Mouse (Mus musculus) cerebellum, adult 8-10 months (tissue): ENCODE results near the gene Dnm3.

ENCODE experiments used
- DNase-seq: peaks from one replicate; pipeline ENCODE4 v3.0.0; 2022

The Dnm3 gene

DNA sequence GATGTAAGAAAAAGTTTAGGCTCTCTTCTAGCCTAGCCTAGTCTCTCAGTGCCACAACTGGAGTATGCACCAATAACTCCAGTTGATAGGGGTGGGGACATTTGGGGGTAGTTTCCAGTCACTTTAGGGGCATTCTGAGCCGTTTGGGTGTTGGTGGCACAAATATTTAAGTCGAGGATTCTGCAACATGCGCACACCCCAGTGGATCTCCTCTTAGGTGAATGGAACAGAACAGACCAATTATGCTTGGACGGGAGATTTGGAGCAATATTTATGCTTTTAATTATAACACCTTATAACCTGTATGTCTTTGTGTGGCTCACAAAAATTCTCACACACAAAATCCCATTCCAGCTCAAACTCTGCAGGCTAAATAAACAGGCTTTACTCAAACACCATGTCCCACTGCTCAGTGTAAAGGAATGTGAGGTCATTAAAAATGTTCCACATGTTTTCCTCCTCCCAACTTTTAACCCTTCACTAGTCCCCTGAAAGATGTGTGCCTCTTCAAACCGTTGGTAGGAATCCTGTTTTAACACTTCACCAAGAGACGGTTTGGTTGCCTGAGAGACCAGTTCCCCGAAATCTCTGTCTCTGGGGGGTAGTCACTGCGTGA lies 462.5 kb downstream of the Dnm3 start:
- DNase-seq = no peak

- no peak for DNase-seq
Observed at GRCm38 (mm10) chr1:162013561-162013960, 464.3 kb downstream of the Dnm3 start.

GRCm38 (mm10) chr1:162011523-162012245 lies 466.1 kb downstream of the Dnm3 start:
- DNase-seq = no peak

- no peak for DNase-seq
Observed at GRCm38 (mm10) chr1:162009086-162009485, 468.7 kb downstream of the Dnm3 start.

- DNase-seq = no peak
Observed at GRCm38 (mm10) chr1:162008631-162009067, 469.2 kb downstream of the Dnm3 start.

DNA sequence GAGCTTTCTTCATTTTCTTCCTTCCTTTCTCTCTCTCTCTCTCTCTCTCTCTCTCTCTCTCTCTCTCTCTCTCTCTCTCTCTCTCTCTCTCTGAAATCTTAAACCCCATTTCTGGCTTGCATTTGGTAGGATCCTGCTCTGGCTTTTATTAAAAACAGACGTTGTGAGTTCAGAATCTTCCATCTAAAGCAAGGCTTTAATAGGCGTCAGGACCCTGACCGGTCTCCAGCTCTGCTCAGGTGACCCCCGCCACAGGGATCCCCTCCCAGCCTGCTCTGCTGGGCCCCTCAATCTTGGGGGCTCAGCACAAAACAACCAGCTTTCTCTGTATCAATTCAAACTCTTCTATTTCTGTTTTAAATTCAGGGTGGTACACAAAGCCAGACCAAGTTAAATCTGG lies 469.6 kb downstream of the Dnm3 start:
- no peak for DNase-seq

- DNase-seq = no peak
Observed at GRCm38 (mm10) chr1:162006109-162006508, 471.7 kb downstream of the Dnm3 start.

- no peak for DNase-seq
Observed at GRCm38 (mm10) chr1:162004821-162005770, 472.7 kb downstream of the Dnm3 start.

DNA sequence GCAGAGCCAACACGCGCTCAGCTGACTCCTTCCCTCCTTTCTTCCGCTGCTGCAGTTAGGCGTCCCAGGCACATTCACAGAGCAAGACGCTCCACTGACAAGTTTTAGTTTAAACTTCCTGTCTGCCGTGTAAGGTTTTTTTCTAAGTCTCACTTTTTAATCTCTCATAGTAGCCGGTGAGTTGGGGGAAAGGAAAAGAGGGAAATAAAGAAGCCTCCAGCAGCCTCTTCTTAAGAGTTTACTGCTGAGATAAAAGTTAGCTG lies 473.4 kb downstream of the Dnm3 start:
- DNase-seq = no peak

GRCm38 (mm10) chr1:162003729-162004517 lies 473.9 kb downstream of the Dnm3 start:
- no peak for DNase-seq

- DNase-seq = peak; percentile 39
Observed at GRCm38 (mm10) chr1:162001328-162001727, 476.5 kb downstream of the Dnm3 start.

DNA sequence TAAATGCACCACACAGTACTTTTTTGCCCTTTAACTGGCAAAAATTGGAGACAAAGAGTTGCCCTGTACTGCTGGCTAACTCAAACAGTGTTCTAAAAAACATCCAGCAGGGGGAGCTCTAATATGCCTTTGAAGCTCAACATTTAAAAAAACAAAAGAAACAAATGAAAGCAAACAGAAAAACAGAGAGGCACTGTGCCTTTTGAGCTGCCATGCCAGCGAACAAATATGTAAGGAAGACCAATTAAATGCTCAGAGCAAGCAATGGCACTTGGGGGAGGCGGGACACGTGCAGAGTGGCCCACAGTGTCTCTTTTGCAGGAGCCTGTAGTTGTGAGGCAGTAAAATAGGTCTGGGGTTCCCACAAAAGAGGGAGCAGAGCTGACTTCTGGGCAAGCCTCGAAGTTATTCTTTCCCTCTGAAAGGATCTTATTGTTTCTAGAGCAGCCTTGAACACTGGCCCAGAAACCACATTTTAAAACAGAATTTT lies 477.9 kb downstream of the Dnm3 start:
- DNase-seq = peak; percentile 56

GRCm38 (mm10) chr1:161999338-161999737 lies 478.5 kb downstream of the Dnm3 start:
- no peak for DNase-seq

DNA sequence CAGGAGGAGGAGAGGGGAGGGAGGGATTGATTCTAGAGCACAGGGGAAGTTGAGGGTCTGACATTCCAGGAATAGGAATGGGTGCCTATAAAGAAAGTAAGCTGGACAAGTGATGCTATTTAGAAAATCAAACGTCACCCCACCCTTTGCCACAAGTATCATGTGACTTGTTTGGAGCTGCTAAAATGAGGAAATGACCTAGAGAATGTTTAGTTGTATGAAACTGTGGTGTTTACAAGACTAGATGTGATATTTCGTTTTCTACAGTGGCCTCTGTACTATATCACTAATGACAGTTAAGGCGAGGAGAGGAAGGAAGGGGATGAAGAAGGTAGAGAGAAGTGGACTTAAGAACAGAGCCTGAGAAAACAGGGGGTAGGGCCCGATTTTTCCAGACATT lies 479.1 kb downstream of the Dnm3 start:
- DNase-seq = no peak

DNA sequence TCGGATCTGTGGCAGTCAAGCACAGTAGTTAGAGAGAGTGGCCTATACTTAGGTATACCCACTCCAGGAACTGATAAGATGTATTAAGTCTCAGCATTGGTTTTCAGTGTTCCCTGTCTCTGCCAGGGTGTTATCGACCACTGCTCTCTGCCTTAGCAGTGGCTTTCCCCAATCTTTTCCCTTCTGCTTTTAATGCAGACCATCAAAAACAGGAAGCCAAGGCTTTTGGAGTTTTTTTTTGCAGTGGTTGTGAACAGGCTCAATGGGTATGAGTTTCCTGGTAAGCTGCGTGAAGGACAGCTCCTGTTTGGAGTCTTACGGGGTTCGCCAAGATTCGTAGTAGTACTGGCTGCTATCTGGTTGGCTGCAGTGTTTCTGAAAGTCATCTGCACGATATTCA lies 485.4 kb downstream of the Dnm3 start:
- no peak for DNase-seq

- DNase-seq = no peak
Observed at GRCm38 (mm10) chr1:161991846-161992245, 486.0 kb downstream of the Dnm3 start.

DNA sequence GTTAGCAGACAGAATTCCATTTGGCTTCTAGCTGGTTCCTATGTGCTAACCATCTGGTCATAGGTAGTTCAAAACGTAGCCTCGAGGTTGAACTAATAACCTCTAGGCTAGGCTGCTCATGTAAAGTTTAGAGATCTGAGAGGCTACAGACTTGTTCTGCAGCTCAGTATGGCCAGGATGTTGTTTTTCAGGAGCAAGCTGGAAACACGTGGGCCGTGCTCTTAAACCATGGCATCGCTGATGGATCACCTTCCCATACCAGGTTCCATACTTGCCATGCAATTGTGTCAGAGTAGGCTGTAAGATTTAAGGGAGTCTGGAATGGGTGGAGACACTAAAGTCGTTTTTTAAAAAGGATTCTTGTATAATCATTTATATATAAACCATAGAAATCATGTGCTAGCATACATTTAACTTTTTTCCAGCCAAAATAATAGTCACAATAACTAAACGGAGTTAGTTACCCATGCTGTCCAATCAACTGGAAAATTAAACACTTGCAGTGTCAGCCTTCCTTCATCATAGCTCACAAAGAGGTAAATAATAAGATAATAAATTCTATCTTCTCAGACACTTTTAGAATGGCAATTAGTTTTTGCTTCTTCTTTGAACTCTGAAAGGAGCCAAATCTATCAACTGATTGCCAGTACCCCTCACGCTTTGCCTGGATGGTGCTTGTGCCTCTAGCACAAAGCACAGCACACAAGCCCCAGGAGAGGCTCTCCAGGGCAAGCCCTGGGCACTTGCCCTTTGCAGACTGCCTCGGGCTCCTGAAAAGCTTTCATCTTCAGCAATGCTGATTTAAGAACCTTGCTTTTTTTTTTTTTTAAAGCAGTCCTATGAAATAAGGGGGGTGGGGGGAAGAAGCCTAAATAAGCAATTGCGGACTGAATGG lies 486.9 kb downstream of the Dnm3 start:
- no peak for DNase-seq

GRCm38 (mm10) chr1:161983979-161984566 lies 493.8 kb downstream of the Dnm3 start:
- no peak for DNase-seq

DNA sequence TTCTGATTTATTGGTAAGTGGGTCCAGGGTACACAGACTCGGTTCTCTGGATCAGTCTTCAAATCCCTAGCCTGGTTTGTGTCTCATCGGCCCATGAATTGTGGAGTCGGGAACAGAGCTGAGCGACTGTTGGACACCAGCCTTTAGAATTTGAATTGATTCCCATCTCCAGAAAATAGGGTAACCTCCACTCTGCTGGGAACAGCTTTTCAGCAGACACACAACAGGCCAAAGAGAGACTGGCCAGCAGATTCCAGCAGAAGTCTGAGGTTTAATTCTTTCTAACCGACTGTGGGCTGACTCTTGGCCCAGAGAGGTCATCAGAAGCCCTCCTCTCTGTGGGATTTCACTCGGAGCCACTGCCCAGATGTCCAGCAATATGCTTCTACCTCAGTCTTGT lies 494.4 kb downstream of the Dnm3 start:
- DNase-seq = no peak

- no peak for DNase-seq
Observed at GRCm38 (mm10) chr1:161980626-161981298, 497.1 kb downstream of the Dnm3 start.

DNA sequence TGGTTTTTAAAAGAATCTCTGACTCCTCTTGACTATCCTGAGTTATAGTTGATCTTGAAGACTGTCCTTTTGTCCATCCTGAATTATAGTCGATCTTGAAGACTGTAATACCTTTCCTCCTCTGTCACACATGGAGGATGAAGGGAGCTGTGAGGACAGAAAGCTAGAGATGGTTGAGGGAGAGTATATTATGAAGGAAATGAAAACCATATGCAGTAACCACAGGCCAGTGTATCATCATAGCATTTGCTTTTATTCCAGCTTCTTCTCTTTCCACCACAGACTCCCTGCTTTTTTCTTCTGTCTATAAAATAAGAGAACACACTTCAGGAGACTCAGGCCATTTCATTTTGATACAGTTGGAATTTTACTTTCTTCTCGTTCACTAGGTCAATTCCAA lies 497.8 kb downstream of the Dnm3 start:
- no peak for DNase-seq
